Mouse (Mus musculus): ENCODE measurements around the gene Arfgef3.
A peak's percentile ranks its signal among the peaks of the same experiment; 100 is the strongest.
"Not testable (repeated sequence)": the region's sequence is repeated elsewhere in the genome, so short reads cannot be mapped to it uniquely, and the experiment has no call there.

Arfgef3 gene

GRCm38 (mm10) chr10:18589455-18589854 is 154.3 kb downstream of the Arfgef3 start:
- no peak for DNase-seq (ENCODE audit: inconsistent age in 2 of 2, low spot score in 1 of 2)

GRCm38 (mm10) chr10:18584188-18584587 is 159.6 kb downstream of the Arfgef3 start:
- DNase-seq (ENCODE audit: inconsistent age in 2 of 2, low spot score in 1 of 2): peak in 1 of 2 experiments; percentile 22

- peak in 1 of 2 experiments; percentile 30 for DNase-seq (ENCODE audit: inconsistent age in 2 of 2, low spot score in 1 of 2)
Observed at GRCm38 (mm10) chr10:18572581-18572980, 171.2 kb downstream of the Arfgef3 start.

- DNase-seq (ENCODE audit: inconsistent age in 2 of 2, low spot score in 1 of 2): peak; percentile 30 to 81
Observed at GRCm38 (mm10) chr10:18562940-18563339, 180.8 kb downstream of the Arfgef3 start.

- DNase-seq (ENCODE audit: inconsistent age in 2 of 2, low spot score in 1 of 2): no peak
Observed at GRCm38 (mm10) chr10:18561445-18561844, 182.3 kb downstream of the Arfgef3 start.

GRCm38 (mm10) chr10:18559076-18559475 is 184.7 kb downstream of the Arfgef3 start:
- DNase-seq (ENCODE audit: inconsistent age in 2 of 2, low spot score in 1 of 2): not testable (repeated sequence)

- DNase-seq (ENCODE audit: inconsistent age in 2 of 2, low spot score in 1 of 2): no peak
Observed at GRCm38 (mm10) chr10:18549321-18550216, 194.2 kb downstream of the Arfgef3 start.

- DNase-seq (ENCODE audit: inconsistent age in 2 of 2, low spot score in 1 of 2): no peak
Observed at GRCm38 (mm10) chr10:18547381-18547780, 196.4 kb downstream of the Arfgef3 start.

GRCm38 (mm10) chr10:18545813-18546235 is 197.9 kb downstream of the Arfgef3 start, which contains the start of gene Hebp2:
Gene Hebp2 (minus strand): TSS chr10:18546076.
- DNase-seq (ENCODE audit: inconsistent age in 2 of 2, low spot score in 1 of 2): peak; percentile 68 to 85

- DNase-seq (ENCODE audit: inconsistent age in 2 of 2, low spot score in 1 of 2): peak in 1 of 2 experiments; percentile 37
Observed at GRCm38 (mm10) chr10:18545309-18545708, 198.4 kb downstream of the Arfgef3 start.

GRCm38 (mm10) chr10:18536889-18537288 is 206.9 kb downstream of the Arfgef3 start:
- DNase-seq (ENCODE audit: inconsistent age in 2 of 2, low spot score in 1 of 2): no peak

GRCm38 (mm10) chr10:18532293-18532692 is 211.5 kb downstream of the Arfgef3 start:
- DNase-seq (ENCODE audit: inconsistent age in 2 of 2, low spot score in 1 of 2): no peak
